Mouse (Mus musculus) embryonic facial prominence, embryonic 11.5 days (tissue): ENCODE data around the gene Samd1. TPM values are rescaled to one million over a fixed set of nuclear protein-coding genes. Genes with fewer than 3 reads are reported as not detected.

Experiments used
- ATAC-seq: fragments of 200-750 bp; cut with Nextera tagmentation; replicated peaks from 2 replicates; pipeline ENCODE4 v1.8.0; 2017; ENCODE audit warnings: low read depth; ENCODE audit not compliant: insufficient number of reproducible peaks, low FRiP score, low TSS enrichment
- DNase-seq: peaks from one replicate; pipeline ENCODE4 v3.0.0-alpha.2; 2015; ENCODE audit warnings: low spot score
- H3K27ac ChIP-seq: fragments of 300-500 bp; sonication (generic); replicated peaks from 2 replicates; pipeline ENCODE4 v1.5.1; 2014; ENCODE audit warnings: mild to moderate bottlenecking, low read depth, low read length, control low read depth
- H3K27me3 ChIP-seq: fragments of 300-500 bp; sonication (generic); 2 replicates; pipeline ENCODE4 v1.6.1; 2014; ENCODE audit warnings: mild to moderate bottlenecking, low read length, moderate library complexity, mixed read lengths; ENCODE audit not compliant: control insufficient read depth, insufficient read depth
- H3K36me3 ChIP-seq: fragments of 300-500 bp; sonication (generic); replicated peaks from 2 replicates; pipeline ENCODE4 v1.6.1; 2014; ENCODE audit warnings: low read depth, mild to moderate bottlenecking, low read length, moderate library complexity, mixed read lengths; ENCODE audit not compliant: control insufficient read depth, insufficient read depth
- H3K4me1 ChIP-seq: fragments of 300-500 bp; sonication (generic); 2 replicates; pipeline ENCODE4 v1.6.1; 2014; ENCODE audit warnings: low read length, mixed read lengths; ENCODE audit not compliant: control insufficient read depth, insufficient read depth
- H3K4me2 ChIP-seq: fragments of 300-500 bp; sonication (generic); 2 replicates; pipeline ENCODE4 v1.6.1; 2014; ENCODE audit warnings: low read depth, mild to moderate bottlenecking, control low read depth, low read length, moderate library complexity
- H3K4me3 ChIP-seq: fragments of 300-500 bp; sonication (generic); 2 replicates; pipeline ENCODE4 v1.5.1; 2014; ENCODE audit warnings: low read depth, low read length, control low read depth
- H3K9ac ChIP-seq: fragments of 300-500 bp; sonication (generic); replicated peaks from 2 replicates; pipeline ENCODE4 v1.6.1; 2014; ENCODE audit warnings: mild to moderate bottlenecking, control low read depth, low read length
- H3K9me3 ChIP-seq: fragments of 300-500 bp; sonication (generic); replicated peaks from 2 replicates; pipeline ENCODE4 v1.6.1; 2016; ENCODE audit warnings: mild to moderate bottlenecking, low read length, inconsistent platforms, mixed read lengths; ENCODE audit not compliant: control insufficient read depth
- WGBS: fragments of 180-500 bp; shearing (Covaris S2); extraction: QIAGEN DNeasy Blood & Tissue Kit; methylation state at CpG from one replicate; pipeline ENCODE4 v1.1.7; 2014; 5-methylcytosine and 5-hydroxymethylcytosine counted together
- polyA plus RNA-seq: library from polyadenylated mRNA; unstranded; fragments of >200 nt; fragmentation: Nextera tagmentation; extraction: Ambion mirVana; gene quantifications from 2 replicates; pipeline ENCODE4 v1.2.1, GENCODE M21; 2014

The Samd1 gene
- polyA plus RNA-seq, 1 experiment from 2014 or later = 18.2 TPM

DNA sequence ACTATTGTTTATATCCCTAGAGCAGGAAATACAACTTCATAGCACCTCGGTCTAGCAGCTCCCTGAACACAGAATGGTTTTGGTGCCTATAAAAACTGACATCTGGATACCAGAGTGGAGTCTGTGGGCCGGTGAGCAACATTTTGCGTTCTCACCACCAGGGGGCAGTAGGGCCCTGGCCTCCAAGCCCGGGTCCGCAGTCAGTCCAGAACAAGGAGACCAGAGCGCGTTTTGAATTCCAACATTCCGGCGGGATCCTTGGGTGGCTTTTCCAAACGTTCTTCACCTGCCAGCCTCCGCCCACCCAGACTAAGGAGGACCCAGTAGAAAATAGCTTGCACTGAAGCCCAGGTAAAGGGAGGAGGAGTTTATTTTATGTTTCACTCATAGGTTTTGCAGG lies 12.4 kb downstream of the Samd1 start:
- H3K4me3 ChIP-seq = no peak overlapping the region
- H3K27me3 ChIP-seq = peaks cover 32% of the 10 kb centered on the region
- no peaks in the 10 kb centered on the region for H3K36me3 ChIP-seq
- H3K27ac ChIP-seq = no peak overlapping the region
- no peaks in the 10 kb centered on the region for H3K9me3 ChIP-seq
- 2% methylated on average over 11 of the region's 11 CpGs for WGBS
- peak; percentile 93 for DNase-seq
- no peak for ATAC-seq
- H3K4me1 ChIP-seq = peaks cover 3% of the 10 kb centered on the region
- H3K4me2 ChIP-seq = no peak overlapping the region
- no peak overlapping the region for H3K9ac ChIP-seq

DNA sequence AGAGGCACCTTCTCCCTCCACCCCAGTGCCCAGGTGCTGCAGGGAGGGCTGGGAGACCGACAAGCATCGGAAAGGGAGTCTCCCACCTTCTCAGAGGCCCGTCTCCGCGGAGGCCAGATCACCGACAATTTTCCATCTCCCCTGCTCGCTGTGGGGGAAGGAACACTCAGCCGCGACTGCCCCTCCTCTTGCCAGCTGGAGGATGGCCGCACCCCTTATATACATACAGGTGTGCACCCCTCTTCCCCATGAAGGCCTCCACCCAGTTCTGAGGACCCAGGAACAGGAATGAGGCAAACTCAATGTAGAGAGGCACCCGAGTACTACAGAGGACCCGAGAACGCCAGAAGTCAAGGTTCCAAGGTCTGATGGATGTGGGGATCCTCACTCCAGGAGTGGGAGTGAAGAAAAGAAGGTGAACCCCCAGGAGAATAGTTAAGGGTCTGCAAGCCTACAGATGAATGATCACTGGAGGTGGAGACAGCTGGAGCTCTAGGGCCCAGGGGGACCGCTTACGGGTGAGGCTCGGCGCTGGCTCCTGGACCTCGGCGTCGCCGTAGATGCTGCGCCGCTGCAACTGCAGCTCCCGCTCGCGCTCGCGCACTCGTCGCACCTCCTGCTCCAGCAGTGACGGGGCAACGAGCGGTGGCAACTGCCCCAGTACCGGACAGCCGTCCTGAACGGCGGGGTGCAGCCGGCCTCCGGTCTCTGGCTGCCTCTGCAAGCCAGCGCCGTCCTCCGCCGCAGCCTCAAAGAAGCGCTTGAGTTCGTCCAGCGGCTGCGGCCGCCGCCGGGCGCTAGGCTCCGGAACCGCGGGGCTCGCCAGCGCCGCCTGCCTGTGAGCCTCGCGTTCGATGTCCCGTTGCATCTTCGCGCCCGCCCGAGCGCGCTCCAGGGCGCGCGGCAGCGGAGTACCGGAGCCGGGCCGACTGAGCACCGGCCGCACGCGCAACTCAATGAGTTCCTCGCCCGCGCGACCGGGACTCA lies 13.4 kb downstream of the Samd1 start:
- no peak overlapping the region for H3K27ac ChIP-seq
- no peaks in the 10 kb centered on the region for H3K9me3 ChIP-seq
- H3K4me2 ChIP-seq = peak overlapping the region; percentile 89
- ATAC-seq (no peak), DNase-seq (peak; percentile 85)
- H3K4me3 ChIP-seq = peak overlapping the region; percentile 45
- peaks cover 3% of the 10 kb centered on the region for H3K4me1 ChIP-seq
- H3K9ac ChIP-seq = peak overlapping the region; percentile 42
- H3K36me3 ChIP-seq = no peaks in the 10 kb centered on the region
- WGBS = 2% methylated on average over 75 of the region's 83 CpGs
- peaks cover 32% of the 10 kb centered on the region for H3K27me3 ChIP-seq

DNA sequence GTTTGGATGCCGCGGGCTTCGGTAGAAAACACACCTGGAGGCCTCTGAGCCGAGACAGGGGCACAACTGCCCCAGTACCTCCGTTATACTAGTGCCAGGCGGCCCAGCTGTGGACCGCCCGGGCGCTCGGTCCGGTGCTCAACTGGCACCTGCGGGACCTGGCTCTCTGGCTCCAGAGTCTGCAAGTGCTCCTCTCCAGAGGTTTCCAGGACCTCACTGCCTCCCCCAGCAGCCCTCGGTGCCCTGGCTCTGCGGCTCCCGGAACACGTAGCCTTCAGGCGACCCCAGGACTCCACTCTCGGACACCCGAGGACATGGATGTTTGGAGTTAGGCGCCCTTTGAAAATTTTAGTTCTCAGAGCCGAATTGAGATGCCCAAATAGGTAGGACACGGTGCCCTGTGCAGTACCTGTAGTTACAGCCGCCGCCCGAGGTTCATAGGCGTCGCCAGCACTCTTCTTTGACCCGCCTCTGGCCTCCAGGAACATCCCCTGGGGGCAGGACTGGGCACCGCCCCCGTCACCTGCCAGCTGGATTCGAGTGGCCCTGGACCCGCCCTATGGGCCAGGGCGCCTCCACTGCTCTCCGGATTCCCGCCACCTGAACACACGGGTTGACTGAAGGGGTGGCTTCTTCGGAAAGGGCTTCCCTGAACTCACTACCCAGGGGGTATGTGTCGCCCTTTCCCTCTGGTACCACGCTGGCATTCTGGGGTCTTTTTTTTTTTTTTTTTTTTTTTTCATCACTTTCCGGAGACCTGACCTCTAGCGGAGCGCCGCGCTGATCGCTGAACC lies 14.4 kb downstream of the Samd1 start, which contains the start of gene 2210011C24Rik:
Gene 2210011C24Rik, minus strand, starts transcription at position 467 of the 794 bp plus-strand sequence.
- H3K4me1 ChIP-seq = peaks cover 3% of the 10 kb centered on the region
- WGBS = under 1% methylated on average over 45 of the region's 45 CpGs
- H3K9me3 ChIP-seq = no peaks in the 10 kb centered on the region
- DNase-seq (no peak), ATAC-seq (no peak)
- peak within 1 kb of the TSS; percentile 89 for H3K4me2 ChIP-seq
- H3K9ac ChIP-seq = peak within 1 kb of the TSS; percentile 42
- peak within 1 kb of the TSS; percentile 45 for H3K4me3 ChIP-seq
- H3K27me3 ChIP-seq = peaks cover 32% of the 10 kb centered on the region
- no peaks in the 10 kb centered on the region for H3K36me3 ChIP-seq
- H3K27ac ChIP-seq = no peak within 1 kb of the TSS

DNA sequence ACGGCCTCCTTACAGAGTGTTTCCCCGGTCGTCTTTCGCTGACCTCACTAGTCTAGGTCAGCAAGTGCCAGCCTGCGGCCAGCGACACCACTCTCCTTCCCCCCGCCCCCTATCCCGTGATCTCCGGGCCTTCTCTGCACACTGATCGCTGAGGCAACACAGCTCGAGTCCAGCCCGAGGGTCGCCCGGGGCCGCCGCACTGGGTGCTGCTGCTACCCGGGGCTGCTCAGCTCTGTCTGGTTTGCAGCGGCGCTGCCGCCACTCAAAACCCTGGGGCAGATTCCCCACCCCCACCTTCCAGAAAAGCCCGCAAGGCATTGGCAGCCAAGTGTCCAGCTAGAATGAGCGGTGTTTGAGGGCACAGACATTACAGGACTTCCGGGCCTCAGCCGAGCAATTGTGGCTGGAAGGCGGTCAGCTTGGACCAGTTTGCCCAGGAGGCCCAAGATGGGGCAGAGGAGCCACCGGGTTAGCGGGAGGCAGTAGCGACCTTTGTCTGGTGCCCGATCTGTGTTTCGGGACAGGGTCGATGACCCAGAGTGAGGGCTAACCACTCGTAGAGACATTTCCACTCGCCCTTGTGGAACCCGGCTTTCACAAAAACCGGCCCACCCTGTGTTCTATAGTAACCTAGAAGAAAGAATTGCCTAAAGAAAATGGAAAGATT lies 15.2 kb downstream of the Samd1 start:
- peak overlapping the region; percentile 89 for H3K4me2 ChIP-seq
- 3% methylated on average over 35 of the region's 35 CpGs for WGBS
- ATAC-seq = no peak
- no peak overlapping the region for H3K27ac ChIP-seq
- H3K4me3 ChIP-seq = peak overlapping the region; percentile 11
- no peak for DNase-seq
- peaks cover 32% of the 10 kb centered on the region for H3K27me3 ChIP-seq
- H3K9ac ChIP-seq = peak overlapping the region; percentile 10; the same call in 1 of the 2 replicates
- H3K9me3 ChIP-seq = no peaks in the 10 kb centered on the region
- no peaks in the 10 kb centered on the region for H3K36me3 ChIP-seq
- H3K4me1 ChIP-seq = peaks cover 3% of the 10 kb centered on the region

DNA sequence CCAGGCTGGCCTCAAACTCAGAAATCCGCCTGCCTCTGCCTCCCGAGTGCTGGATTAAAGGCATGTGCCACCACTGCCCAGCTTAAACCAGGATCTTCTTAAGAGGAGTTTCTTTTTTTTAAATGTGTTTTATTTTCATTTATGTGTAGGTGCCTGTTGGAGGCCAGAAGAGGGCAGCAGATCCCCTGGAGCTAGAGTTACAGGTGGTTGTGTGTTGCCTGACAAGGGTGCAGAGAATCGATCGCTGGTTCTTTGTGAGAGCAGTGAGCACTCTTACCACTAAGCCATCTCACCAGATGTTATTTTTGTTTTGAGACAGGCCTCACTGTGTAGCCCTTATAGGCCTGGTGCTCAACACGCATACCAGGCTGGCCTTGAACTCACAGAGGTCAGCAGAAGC lies 18.4 kb downstream of the Samd1 start:
- ATAC-seq = no peak
- H3K4me2 ChIP-seq = no peak overlapping the region
- no peak overlapping the region for H3K27ac ChIP-seq
- no peaks in the 10 kb centered on the region for H3K36me3 ChIP-seq
- H3K4me3 ChIP-seq = no peak overlapping the region
- H3K4me1 ChIP-seq = peaks cover 3% of the 10 kb centered on the region
- H3K9me3 ChIP-seq = no peaks in the 10 kb centered on the region
- peaks cover 22% of the 10 kb centered on the region for H3K27me3 ChIP-seq
- DNase-seq = no peak
- 94% methylated on average over 5 of the region's 5 CpGs for WGBS
- H3K9ac ChIP-seq = no peak overlapping the region

DNA sequence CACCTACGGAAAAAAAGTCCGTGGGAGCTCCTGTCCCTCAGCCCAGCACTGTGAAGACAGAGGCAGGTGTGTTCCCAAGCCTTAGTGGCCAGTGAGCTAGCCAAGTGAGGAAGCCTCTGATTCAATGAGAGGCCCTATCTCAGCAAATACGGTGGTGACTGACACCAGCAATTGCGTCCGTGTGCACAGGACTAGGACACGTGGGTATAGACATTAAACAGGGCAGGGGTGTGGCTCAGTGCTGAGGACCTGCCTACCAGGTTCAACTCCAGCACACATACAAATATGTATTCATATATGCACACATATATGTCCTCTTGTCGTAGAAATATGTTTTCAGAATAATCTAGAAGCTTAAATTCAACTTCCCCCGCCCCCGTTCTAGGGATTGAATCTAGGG lies 22.3 kb downstream of the Samd1 start:
- Histone ChIP-seq H3K36me3 (no peaks in the 10 kb centered on the region), H3K4me1 (no peaks in the 10 kb centered on the region; the same call in 1 of the 2 replicates), H3K4me2 (no peak overlapping the region), H3K27me3 (0 out of 2 replicates have a peak, but pooled peaks cover 3% of the 10 kb centered on the region), H3K4me3 (no peak overlapping the region), H3K9ac (no peak overlapping the region), H3K27ac (no peak overlapping the region), H3K9me3 (no peaks in the 10 kb centered on the region)
- WGBS = 80% methylated on average over 9 of the region's 9 CpGs
- no peak for DNase-seq
- ATAC-seq = no peak

DNA sequence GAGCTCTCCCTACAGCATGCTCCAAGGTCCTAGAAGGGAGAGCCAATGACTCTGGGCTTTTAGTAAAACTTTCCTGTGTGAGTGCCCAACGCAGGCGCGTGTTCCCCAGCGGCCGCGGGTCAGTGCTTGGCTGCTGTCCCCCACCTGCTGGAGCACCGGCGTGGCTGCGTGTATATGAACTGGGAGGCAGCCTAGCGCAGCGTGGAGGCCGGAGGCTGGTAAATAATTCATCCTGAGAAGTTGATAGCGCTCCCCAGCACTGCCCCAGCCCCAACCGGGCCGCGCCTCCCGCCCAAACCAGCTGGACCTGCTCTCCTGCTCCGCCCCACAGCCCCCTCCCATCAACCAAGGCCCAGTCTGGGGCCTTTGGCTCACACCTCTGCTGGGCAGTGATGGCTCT lies 23.6 kb downstream of the Samd1 start, which contains the start of gene Palm3:
Gene Palm3, plus strand, starts transcription at position 376 of the 400 bp plus-strand sequence.
- no peak within 1 kb of the TSS for H3K4me3 ChIP-seq
- no peak within 1 kb of the TSS for H3K27ac ChIP-seq
- DNase-seq (no peak), ATAC-seq (no peak)
- H3K4me1 ChIP-seq = no peaks in the 10 kb centered on the region; the same call in 1 of the 2 replicates
- WGBS = 8% methylated on average over 18 of the region's 18 CpGs
- H3K4me2 ChIP-seq = peak within 1 kb of the TSS; percentile 5; the same call in 1 of the 2 replicates
- no peaks in the 10 kb centered on the region for H3K9me3 ChIP-seq
- H3K36me3 ChIP-seq = no peaks in the 10 kb centered on the region
- peaks cover 4% of the 10 kb centered on the region; the same call in 1 of the 2 replicates for H3K27me3 ChIP-seq
- H3K9ac ChIP-seq = no peak within 1 kb of the TSS
